Mouse (Mus musculus) heart, embryonic 14.5 days (tissue): ENCODE results near the gene Klf3. TPM values are rescaled to one million over a fixed set of nuclear protein-coding genes. Genes with fewer than 3 reads are reported as not detected.
A peak's percentile ranks its signal among the peaks of the same experiment; 100 is the strongest.
"Not testable (repeated sequence)": the region's sequence is repeated elsewhere in the genome, so short reads cannot be mapped to it uniquely, and the experiment has no call there.

Experiments used
- ATAC-seq: fragments of 200-750 bp; cut with Nextera tagmentation; 2 replicates; pipeline ENCODE4 v1.8.0; 2017; ENCODE audit warnings: low read depth, moderate TSS enrichment; ENCODE audit not compliant: insufficient number of reproducible peaks, insufficient read depth, low FRiP score
- H3K27ac ChIP-seq, 2 experiments: fragments of 200-500 bp in 1 of 2; fragments of 300-500 bp in 1 of 2; sonication (generic) in 1 of 2; replicated peaks in 1 of 2; 2 replicates each; pipeline ENCODE4 v1.5.1; 2012 to 2014; ENCODE audit warnings: low read depth in 2 of 2, low read length in 2 of 2, control low read depth in 1 of 2, mild to moderate bottlenecking in 1 of 2, mixed read lengths in 1 of 2; ENCODE audit not compliant: control insufficient read depth in 1 of 2, insufficient read depth in 1 of 2
- H3K27me3 ChIP-seq: fragments of 300-500 bp; sonication (generic); 2 replicates; pipeline ENCODE4 v1.6.1; 2014; ENCODE audit warnings: mild to moderate bottlenecking, low read length, control low read depth; ENCODE audit not compliant: control insufficient read depth, insufficient read depth
- H3K36me3 ChIP-seq: fragments of 300-500 bp; sonication (generic); 2 replicates; pipeline ENCODE4 v1.6.1; 2014; ENCODE audit warnings: mild to moderate bottlenecking, control low read depth, low read length, mixed read lengths; ENCODE audit not compliant: control insufficient read depth, insufficient read depth
- H3K4me1 ChIP-seq, 2 experiments: fragments of 200-500 bp in 1 of 2; fragments of 300-500 bp in 1 of 2; sonication (generic) in 1 of 2; 2 replicates each; pipeline ENCODE4 v1.6.1; 2012 to 2014; ENCODE audit warnings: low read length in 2 of 2, control low read depth in 1 of 2, mixed read lengths in 1 of 2; ENCODE audit not compliant: control insufficient read depth in 2 of 2, insufficient read depth in 2 of 2
- H3K4me2 ChIP-seq: fragments of 300-500 bp; sonication (generic); 2 replicates; pipeline ENCODE4 v1.6.1; 2014; ENCODE audit warnings: mild to moderate bottlenecking, low read length
- H3K4me3 ChIP-seq, 2 experiments: fragments of 200-500 bp in 1 of 2; fragments of 300-500 bp in 1 of 2; sonication (generic) in 1 of 2; 2 replicates each; pipeline ENCODE4 v1.5.1; 2012 to 2014; ENCODE audit warnings: low read length in 2 of 2, mild to moderate bottlenecking in 2 of 2, control low read depth in 1 of 2, low read depth in 1 of 2, moderate library complexity in 1 of 2; ENCODE audit not compliant: control insufficient read depth in 1 of 2, insufficient read depth in 1 of 2
- H3K9ac ChIP-seq: fragments of 300-500 bp; sonication (generic); 2 replicates; pipeline ENCODE4 v1.6.1; 2014; ENCODE audit warnings: mild to moderate bottlenecking, low read length
- H3K9me3 ChIP-seq: fragments of 300-500 bp; sonication (generic); 2 replicates; pipeline ENCODE4 v1.6.1; 2016; ENCODE audit warnings: low read length, control low read depth; ENCODE audit not compliant: control insufficient read depth
- WGBS: fragments of 180-500 bp; shearing (Covaris S2); extraction: QIAGEN DNeasy Blood & Tissue Kit; methylation state at CpG from one replicate; pipeline ENCODE4 v1.1.7; 2014; 5-methylcytosine and 5-hydroxymethylcytosine counted together
- polyA plus RNA-seq: library from polyadenylated mRNA; unstranded; fragments of >200 nt; fragmentation: Nextera tagmentation; extraction: Ambion mirVana; gene quantifications from 2 replicates; pipeline ENCODE4 v1.2.1, GENCODE M21; 2014

Klf3 gene
- polyA plus RNA-seq, 1 experiment from 2014 or later = 52.1 TPM

DNA sequence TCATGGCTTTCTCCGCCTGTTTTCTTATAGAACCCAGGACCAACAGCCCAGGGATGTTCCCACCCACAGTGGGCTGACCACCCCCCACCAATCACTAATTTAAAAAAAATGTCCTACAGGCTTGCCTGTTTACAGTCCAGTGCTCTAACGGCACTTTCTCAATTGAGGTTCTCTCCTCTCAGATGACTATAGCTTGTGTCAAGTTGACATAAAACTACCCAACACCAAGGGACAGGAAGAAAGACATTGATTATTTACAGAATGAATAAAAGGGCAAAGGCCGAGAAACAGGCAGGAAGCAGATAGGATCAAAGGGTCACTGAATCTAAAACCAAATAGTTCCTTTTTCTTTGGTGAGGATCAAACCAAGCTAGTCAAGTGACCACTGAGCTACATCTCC lies 76.1 kb downstream of the Klf3 start:
- H3K27ac ChIP-seq = peak overlapping the region in 1 of 2 experiments; percentile 21; a peak in 1 of 4 replicates
- 78% methylated on average over 3 of the region's 3 CpGs for WGBS

DNA sequence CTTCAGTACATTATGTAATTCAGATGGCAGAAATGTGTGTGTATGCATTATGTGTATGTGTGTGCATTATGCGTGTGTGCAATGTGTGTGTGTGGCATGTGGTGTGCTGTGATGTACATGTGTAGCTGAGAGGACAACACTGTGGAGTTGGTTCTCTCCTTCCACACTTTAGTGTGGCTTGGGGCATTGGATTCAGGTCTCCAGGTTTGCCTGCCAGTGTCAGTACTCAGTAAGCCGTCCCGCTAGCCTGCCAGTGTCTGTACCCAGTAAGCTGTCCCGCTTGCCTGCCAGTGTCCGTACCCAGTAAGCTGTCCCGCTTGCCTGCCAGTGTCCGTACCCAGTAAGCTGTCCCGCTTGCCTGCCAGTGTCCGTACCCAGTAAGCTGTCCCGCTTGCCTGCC lies 78.4 kb downstream of the Klf3 start:
- H3K4me2 ChIP-seq, H3K27me3 ChIP-seq, ATAC-seq, H3K27ac ChIP-seq, H3K9me3 ChIP-seq, H3K9ac ChIP-seq, H3K36me3 ChIP-seq, H3K4me3 ChIP-seq: not testable (repeated sequence)
- peaks cover 19 to 40% of the 10 kb centered on the region in 2 experiments for H3K4me1 ChIP-seq
- WGBS = 91% methylated on average over 6 of the region's 10 CpGs

More for the DNA sequence above, 76.1 kb downstream of the Klf3 start:
- H3K27me3 ChIP-seq = no peaks in the 10 kb centered on the region
- H3K36me3 ChIP-seq = no peaks in the 10 kb centered on the region
- H3K9ac ChIP-seq = no peak overlapping the region
- ATAC-seq = no peak
- H3K4me3 ChIP-seq = no peak overlapping the region
- H3K9me3 ChIP-seq = peaks cover 4% of the 10 kb centered on the region; the same call in 1 of the 2 replicates
- no peak overlapping the region for H3K4me2 ChIP-seq
- peaks cover 24 to 42% of the 10 kb centered on the region in 2 experiments for H3K4me1 ChIP-seq

DNA sequence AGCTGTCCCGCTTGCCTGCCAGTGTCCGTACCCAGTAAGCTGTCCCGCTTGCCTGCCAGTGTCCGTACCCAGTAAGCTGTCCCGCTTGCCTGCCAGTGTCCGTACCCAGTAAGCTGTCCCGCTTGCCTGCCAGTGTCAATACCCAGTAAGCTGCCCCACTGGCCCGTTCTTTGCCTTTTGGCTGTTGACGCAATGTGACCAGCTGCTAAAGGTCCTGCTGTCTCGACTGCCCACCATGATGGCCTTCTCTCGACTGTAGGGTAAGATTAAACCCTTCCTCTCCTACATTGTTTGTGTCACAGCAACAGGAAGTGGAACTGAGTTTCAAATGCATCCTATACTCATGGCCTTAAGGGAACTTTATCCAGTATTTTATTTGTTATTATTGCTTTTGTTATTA lies 78.8 kb downstream of the Klf3 start:
- H3K27me3 ChIP-seq, H3K4me2 ChIP-seq, H3K9ac ChIP-seq, H3K36me3 ChIP-seq, H3K27ac ChIP-seq, H3K9me3 ChIP-seq, ATAC-seq, H3K4me3 ChIP-seq: not testable (repeated sequence)
- H3K4me1 ChIP-seq = peaks cover 17 to 37% of the 10 kb centered on the region in 2 experiments
- WGBS = 76% methylated on average over 7 of the region's 11 CpGs

Other genes starting within 250 kb of the Klf3 start
- 0.58 and 0.93 TPM in 2 replicates for gene Tlr1, start 130.2 kb downstream of the Klf3 start, polyA plus RNA-seq
- gene Tlr6, start 156.7 kb downstream of the Klf3 start, polyA plus RNA-seq = 0.74 and 1.0 TPM in 2 replicates
- gene Fam114a1, start 166.7 kb downstream of the Klf3 start, polyA plus RNA-seq = 36.5 and 38.4 TPM in 2 replicates